Mouse (Mus musculus) liver, postnatal 0 days (tissue): Measurements from ENCODE around the gene Gm49711. TPM values are rescaled to one million over a fixed set of nuclear protein-coding genes. Genes with fewer than 3 reads are reported as not detected.

Source experiments
- ATAC-seq: fragments of 200-750 bp; cut with Nextera tagmentation; 2 replicates; pipeline ENCODE4 v1.8.0; 2017; ENCODE audit warnings: mild to moderate bottlenecking, moderate library complexity
- DNase-seq: peaks from one replicate; pipeline ENCODE4 v3.0.0-alpha.2; 2016
- H3K27ac ChIP-seq: fragments of 300-500 bp; sonication (generic); 2 replicates; pipeline ENCODE4 v1.5.1; 2014; ENCODE audit warnings: antibody characterized with exemption, moderate library complexity, mild to moderate bottlenecking, low read depth
- H3K27me3 ChIP-seq: fragments of 300-500 bp; sonication (generic); 2 replicates; pipeline ENCODE4 v1.6.1; 2014; ENCODE audit warnings: low read length, control low read depth, mixed read lengths; ENCODE audit not compliant: insufficient read depth
- H3K36me3 ChIP-seq: fragments of 300-500 bp; sonication (generic); replicated peaks from 2 replicates; pipeline ENCODE4 v1.6.1; 2014; ENCODE audit warnings: mild to moderate bottlenecking, control low read depth, low read length, moderate library complexity, mixed read lengths; ENCODE audit not compliant: insufficient read depth
- H3K4me1 ChIP-seq: fragments of 300-500 bp; sonication (generic); 2 replicates; pipeline ENCODE4 v1.6.1; 2014; ENCODE audit warnings: antibody characterized with exemption, mild to moderate bottlenecking, control low read depth; ENCODE audit not compliant: insufficient read depth
- H3K4me2 ChIP-seq: fragments of 300-500 bp; sonication (generic); 2 replicates; pipeline ENCODE4 v1.6.1; 2014; ENCODE audit warnings: low read depth, mild to moderate bottlenecking, low read length, moderate library complexity, mixed read lengths
- H3K4me3 ChIP-seq: fragments of 300-500 bp; sonication (generic); 2 replicates; pipeline ENCODE4 v1.5.1; 2014; ENCODE audit warnings: low read depth, low read length
- H3K9ac ChIP-seq: fragments of 300-500 bp; sonication (generic); replicated peaks from 2 replicates; pipeline ENCODE4 v1.6.1; 2014; ENCODE audit warnings: mild to moderate bottlenecking, moderate library complexity
- H3K9me3 ChIP-seq: fragments of 300-500 bp; sonication (generic); 2 replicates; pipeline ENCODE4 v1.6.1; 2016; ENCODE audit warnings: mild to moderate bottlenecking, control low read depth, low read length, mixed read lengths
- CTCF ChIP-seq: sonication (generic); IDR thresholded peaks from 2 replicates; pipeline ENCODE4 v1.5.1; 2016; ENCODE audit warnings: antibody characterized with exemption, low read depth
- EP300 ChIP-seq: IDR thresholded peaks from 2 replicates; pipeline ENCODE4 v1.6.1; 2016; ENCODE audit warnings: antibody characterized with exemption, low read depth, mild to moderate bottlenecking
- WGBS: fragments of 180-500 bp; shearing (Covaris S2); extraction: QIAGEN DNeasy Blood & Tissue Kit; methylation state at CpG from one replicate; pipeline ENCODE4 v1.1.7; 2014; ENCODE audit not compliant: insufficient replicate concordance; 5-methylcytosine and 5-hydroxymethylcytosine counted together
- polyA plus RNA-seq: library from polyadenylated mRNA; unstranded; fragments of >200 nt; fragmentation: Nextera tagmentation; extraction: Ambion mirVana; gene quantifications from 2 replicates; pipeline ENCODE4 v1.2.1, GENCODE M21; 2015

Gene Gm49711
- polyA plus RNA-seq, 1 experiment from 2014 or later = not detected

DNA sequence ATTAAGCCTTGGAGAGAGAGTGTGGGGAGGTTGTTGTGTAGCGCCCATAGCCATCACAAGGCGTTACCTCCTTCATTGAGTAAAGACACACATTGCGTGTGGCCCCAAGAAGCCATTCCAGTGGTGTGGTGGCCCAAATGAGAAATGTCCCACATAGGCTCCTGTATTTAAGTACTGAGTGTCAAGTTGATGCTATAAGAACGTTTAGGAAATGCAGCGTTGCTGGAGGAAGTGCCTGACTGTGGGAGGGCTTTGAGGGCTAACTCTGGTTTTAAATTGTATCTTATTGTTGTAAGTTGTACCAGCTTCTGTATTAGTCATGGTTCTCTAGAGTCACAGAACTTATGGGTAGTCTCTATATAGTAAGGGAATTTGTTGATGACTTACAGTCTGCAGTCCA, 49.2 kb downstream of the Gm49711 start:
- DNase-seq = no peak
- ATAC-seq = no peak
- Histone ChIP-seq H3K4me1 (no peaks in the 10 kb centered on the region; the same call in 1 of the 2 replicates), H3K4me2 (no peak overlapping the region), H3K9me3 (no peaks in the 10 kb centered on the region), H3K27me3 (no peaks in the 10 kb centered on the region), H3K4me3 (no peak overlapping the region), H3K36me3 (no peaks in the 10 kb centered on the region; the same call in 1 of the 2 replicates), H3K27ac (no peak overlapping the region), H3K9ac (no peak overlapping the region)
- TF ChIP-seq CTCF = no peak
- TF ChIP-seq EP300 = no peak
- WGBS = 83% methylated on average over 5 of the region's 5 CpGs

GRCm38 (mm10) chr16:92114706-92115241, 56.7 kb downstream of the Gm49711 start:
- Histone ChIP-seq H3K4me3 (no peak overlapping the region), H3K4me2 (no peak overlapping the region), H3K36me3 (no peaks in the 10 kb centered on the region; the same call in none of the 2 replicates), H3K27me3 (no peaks in the 10 kb centered on the region), H3K9ac (no peak overlapping the region), H3K9me3 (no peaks in the 10 kb centered on the region), H3K4me1 (no peaks in the 10 kb centered on the region), H3K27ac (no peak overlapping the region)
- ATAC-seq (no peak), DNase-seq (no peak)
- TF ChIP-seq EP300 = no peak
- no peak for TF ChIP-seq CTCF
- WGBS = 82% methylated on average over 5 of the region's 5 CpGs

GRCm38 (mm10) chr16:92115611-92116421, 57.7 kb downstream of the Gm49711 start:
- H3K4me2 ChIP-seq = no peak overlapping the region
- no peaks in the 10 kb centered on the region for H3K27me3 ChIP-seq
- H3K4me1 ChIP-seq = no peaks in the 10 kb centered on the region
- DNase-seq (peak; percentile 31), ATAC-seq (0 out of 2 replicates have a peak, but pooled peaks have one; percentile 27)
- no peak overlapping the region for H3K4me3 ChIP-seq
- TF ChIP-seq CTCF (no peak), EP300 (no peak)
- H3K36me3 ChIP-seq = no peaks in the 10 kb centered on the region; the same call in none of the 2 replicates
- 59% methylated on average over 17 of the region's 20 CpGs for WGBS
- no peaks in the 10 kb centered on the region for H3K9me3 ChIP-seq
- H3K9ac ChIP-seq = no peak overlapping the region
- no peak overlapping the region for H3K27ac ChIP-seq

DNA sequence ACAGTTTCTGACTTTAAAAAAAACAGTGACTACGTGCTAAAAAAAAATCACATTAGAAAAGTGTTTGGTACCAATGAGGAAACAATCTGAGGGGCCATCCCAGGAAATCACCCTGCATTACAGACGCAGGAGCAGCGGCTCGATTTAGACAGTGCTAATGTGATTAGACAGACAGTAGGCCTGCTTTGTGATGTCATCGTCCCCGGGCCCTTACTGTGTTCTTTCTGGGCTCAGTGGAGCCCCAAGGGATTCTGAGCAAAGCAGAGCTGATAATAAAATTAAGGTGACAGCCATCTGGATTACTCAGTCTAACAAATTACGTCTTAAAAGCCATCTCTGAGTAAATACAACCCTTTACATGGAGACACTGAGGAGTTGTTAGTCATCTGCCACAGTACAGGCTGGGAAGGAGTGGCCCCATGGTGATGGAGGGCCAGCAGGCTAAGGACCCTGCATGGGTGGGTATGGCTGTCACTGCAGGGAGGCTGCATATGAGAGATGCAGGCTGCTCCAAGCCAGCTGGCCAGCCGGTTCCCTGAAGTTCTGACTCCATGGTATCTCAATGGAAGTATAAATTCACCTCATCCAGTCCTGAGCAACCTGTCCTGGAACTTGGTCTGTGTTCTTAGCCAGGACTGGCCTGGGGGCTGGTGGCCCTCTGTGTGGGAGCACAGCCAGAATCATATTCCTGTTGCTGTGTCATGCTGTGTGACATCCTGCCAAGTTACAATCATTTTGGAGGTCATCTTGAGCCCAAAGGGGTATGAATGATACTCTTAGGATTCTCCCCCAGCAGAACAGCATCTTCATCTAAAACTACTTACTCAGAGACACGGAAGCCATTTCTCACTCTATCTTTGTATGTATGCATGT, 59.5 kb downstream of the Gm49711 start:
- Histone ChIP-seq H3K27ac (no peak overlapping the region), H3K4me3 (no peak overlapping the region), H3K36me3 (no peaks in the 10 kb centered on the region; the same call in 1 of the 2 replicates), H3K9me3 (no peaks in the 10 kb centered on the region), H3K4me2 (no peak overlapping the region), H3K27me3 (no peaks in the 10 kb centered on the region), H3K4me1 (no peaks in the 10 kb centered on the region), H3K9ac (no peak overlapping the region)
- 74% methylated on average over 9 of the region's 9 CpGs for WGBS
- ATAC-seq (no peak), DNase-seq (no peak)
- TF ChIP-seq EP300 = no peak
- no peak for TF ChIP-seq CTCF

GRCm38 (mm10) chr16:92119013-92119515, 60.9 kb downstream of the Gm49711 start:
- Histone ChIP-seq H3K4me2 (no peak overlapping the region), H3K27me3 (no peaks in the 10 kb centered on the region), H3K27ac (no peak overlapping the region), H3K4me3 (no peak overlapping the region), H3K36me3 (no peaks in the 10 kb centered on the region), H3K4me1 (no peaks in the 10 kb centered on the region), H3K9ac (no peak overlapping the region), H3K9me3 (no peaks in the 10 kb centered on the region)
- TF ChIP-seq CTCF = no peak
- no peak for TF ChIP-seq EP300
- WGBS = 62% methylated on average over 13 of the region's 13 CpGs
- no peak for ATAC-seq
- no peak for DNase-seq
